Mouse (Mus musculus) left cerebral cortex, postnatal 36 days (tissue): ENCODE data around the gene Tff3. TPM values are rescaled to one million over a fixed set of nuclear protein-coding genes. Genes with fewer than 3 reads are reported as not detected.

Experiments used
- DNase-seq, 2 experiments: peaks; one replicate each; pipeline ENCODE4 v3.0.0; 2021 to 2022; ENCODE audit warnings: low spot score in 2 of 2, mixed read lengths in 1 of 2
- intact Hi-C: fragments of 180-260 bp; cut with DNase I; formaldehyde crosslinking; loops from one replicate; pipeline ENCODE4 v1.15.1; 2025
- total RNA-seq, 2 experiments: library from RNA; stranded (reverse); gene quantifications; 2 replicates each; pipeline ENCODE4 v1.2.3; 2021

Tff3 gene
- total RNA-seq, 2 experiments from 2014 or later = not detected

DNA sequence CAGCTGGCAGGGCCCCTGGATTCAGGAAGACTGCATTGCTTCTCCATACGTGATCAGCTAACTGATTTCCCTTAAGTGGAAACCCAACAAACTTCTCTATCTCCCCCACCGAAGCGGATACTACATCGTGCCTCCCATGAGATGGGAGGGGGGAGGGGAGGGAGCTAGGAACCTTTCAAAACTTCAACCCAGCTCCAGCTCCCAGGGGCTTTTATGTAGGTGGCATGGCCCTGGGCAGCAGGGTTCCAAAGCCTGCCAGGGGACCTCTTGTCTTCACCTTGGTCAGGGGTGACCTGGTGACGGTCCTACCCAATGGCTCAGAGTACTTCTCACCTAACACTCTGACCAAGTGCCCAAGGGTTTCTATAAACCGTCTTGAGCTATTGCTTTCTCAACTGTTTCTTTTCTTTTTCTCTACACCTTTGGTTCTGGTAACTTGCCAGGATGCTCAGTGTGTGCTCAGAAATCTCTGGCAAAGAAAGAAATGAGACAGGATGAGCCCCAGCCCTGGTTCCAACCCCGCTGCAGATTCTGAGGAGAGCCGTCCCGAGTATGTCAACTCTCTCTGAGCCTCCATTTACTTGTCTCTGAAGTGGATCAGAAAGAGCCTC lies 633 bp downstream of the Tff3 start:
- intact Hi-C loops = no loop called here
- DNase-seq = no peak

DNA sequence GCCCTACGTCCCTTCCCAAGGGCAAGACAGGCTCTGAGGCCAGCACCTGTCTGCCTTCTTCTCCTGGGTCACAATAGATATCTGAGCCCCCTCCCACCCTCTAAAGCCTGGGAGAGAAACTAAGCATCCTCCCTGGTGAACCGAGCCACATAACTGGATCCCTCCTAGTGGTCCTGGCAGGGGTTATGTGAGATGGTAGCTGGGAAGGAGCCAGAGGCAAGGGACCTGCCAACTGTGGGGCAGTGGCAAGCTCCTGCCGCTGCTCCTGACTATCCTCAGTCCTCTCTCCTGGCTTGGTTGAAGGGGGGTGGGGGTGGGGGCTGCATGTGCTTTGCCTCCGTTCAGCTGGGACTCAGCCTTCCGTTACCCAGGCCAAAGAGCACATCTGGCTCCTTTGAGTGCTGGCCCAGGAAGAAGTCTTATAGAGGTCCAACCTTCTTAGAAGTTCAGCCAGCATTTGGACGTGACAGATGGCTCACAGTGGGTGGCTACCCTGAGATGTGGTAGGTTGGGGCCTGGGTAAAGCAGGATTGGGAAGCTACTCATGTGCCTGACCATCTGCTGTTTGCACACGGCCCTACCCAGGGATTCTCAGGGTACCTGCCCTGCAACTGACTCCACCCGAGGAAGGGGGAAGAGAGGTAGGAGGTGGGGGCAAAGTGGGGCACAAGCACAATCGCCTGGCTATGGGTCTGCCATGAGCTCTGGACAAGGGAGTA lies 3.7 kb downstream of the Tff3 start:
- DNase-seq = peak; percentile 42 to 53

DNA sequence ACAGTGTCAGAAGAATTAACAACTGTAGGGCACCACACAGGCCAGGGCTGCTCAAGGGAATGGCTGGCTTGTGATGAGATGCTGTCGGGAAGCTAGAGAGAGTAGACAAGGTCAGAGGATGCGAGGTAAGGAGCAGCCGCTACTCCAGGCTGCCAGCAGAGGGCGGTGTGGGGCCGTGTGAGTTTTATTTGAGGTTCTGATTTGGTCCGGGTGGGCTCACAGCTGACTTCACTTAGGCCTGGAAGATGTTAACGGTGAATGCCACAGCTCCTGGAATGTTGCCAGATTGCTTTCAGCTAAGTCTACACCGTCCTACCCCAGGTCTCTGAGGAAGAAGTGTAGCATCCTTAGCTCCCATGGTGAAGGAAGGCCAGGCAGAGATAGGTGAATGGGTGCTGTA lies 7.5 kb downstream of the Tff3 start:
- DNase-seq = no peak
- intact Hi-C loops = no loop called here

More for the DNA sequence above, 3.7 kb downstream of the Tff3 start:
- intact Hi-C loops = no loop called here

DNA sequence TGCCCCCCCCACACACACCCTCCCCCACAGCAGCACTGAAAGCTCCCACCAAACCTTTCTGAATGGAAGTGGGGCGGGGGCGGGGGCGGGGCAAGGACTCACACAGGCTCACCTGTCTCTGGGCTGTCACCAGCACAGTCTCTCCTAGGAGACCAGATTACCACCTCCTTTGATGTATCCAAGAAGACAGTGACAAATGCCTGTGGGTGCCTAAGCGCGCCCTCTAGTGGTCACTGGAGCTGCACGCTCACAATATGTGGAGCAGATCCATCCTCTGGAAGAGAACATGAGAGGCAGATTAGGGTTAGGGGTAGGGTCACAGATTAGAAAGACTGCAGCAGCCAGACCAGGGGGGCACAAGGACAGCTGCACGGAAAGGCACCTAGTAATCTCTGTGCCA lies 10.0 kb downstream of the Tff3 start:
- DNase-seq = peak; percentile 74 to 76
- intact Hi-C loops = loop anchor here (2.0 kb wide), 2 partner anchors 101 to 109 kb away; no protein-coding TSS in a partner anchor

DNA sequence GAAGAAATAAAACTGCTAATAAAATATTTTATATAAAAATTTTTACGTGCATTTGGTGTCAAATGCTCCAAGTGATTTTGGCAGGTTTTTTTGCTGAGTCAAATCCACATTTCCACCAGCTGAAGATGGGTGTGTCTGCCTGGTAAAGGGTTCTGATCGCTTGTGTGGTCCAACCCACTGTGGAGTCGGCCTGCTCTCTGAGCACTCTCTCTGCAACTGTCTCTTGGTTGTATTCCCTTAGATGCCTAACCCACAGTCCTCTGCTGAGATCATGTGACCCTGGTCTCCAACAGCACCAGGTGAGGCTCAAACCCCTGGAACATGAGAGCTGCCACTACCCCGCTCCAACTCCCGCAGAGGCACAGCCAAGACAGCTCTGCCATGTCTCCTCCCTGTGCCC lies 11.5 kb downstream of the Tff3 start:
- intact Hi-C loops = loop anchor here (2.0 kb wide), 2 partner anchors 99 to 107 kb away; no protein-coding TSS in a partner anchor
- no peak for DNase-seq

DNA sequence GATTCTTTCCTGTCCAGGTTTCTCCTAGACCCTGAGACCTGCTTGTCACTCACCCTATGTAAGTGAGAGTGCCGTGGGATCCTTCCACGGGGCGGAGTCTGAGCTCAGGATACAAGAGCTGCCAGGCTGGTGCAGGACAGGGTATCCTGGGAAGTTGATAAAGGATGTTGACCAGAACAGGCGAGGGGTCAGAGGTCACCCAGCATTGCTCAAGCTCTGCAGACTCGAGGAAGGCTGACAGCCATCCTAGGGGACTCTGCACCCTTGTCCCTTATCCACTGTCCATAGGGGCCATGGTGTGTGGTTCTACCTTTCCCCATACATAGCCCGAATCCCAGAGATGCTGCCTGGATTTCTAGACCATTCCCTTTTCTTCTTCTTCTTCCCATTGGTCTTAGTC lies 13.4 kb downstream of the Tff3 start:
- intact Hi-C loops = no loop called here
- DNase-seq = no peak

DNA sequence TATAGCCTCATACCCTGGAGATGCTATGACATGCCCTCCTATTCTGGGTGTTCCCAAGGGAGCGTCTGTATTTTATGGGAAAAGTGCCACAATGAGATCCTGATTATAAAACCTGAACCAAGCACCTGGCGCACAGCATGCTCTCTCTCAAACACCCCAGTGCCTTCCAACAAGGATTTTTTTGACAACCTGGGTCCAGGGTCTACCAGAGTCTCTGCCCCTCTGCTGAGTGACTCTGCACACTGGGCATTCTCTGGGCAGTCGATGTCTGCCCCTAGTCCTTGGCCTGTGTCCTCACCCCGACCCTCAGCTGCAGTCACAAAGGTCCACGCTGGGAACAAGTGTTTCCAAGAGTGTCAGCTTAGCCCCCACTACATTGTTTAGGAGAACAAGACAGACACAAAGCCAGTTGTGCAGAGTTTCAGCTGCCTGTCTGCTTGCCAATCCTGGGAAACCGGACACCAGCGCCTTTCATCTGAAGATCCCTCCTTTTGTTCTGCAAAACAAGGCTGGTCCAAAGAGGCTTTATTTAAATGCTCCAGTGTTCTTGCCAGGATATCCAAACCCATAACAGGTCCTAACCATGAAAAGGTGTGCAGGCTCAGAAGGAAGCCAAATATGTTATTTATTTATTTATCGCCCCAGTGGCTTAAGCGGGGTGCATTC lies 16.1 kb downstream of the Tff3 start:
- no peak for DNase-seq
- intact Hi-C loops = loop anchor here (5.0 kb wide), 1 partner anchor 56 kb away; the partner anchor contains the start of gene Abcg1

DNA sequence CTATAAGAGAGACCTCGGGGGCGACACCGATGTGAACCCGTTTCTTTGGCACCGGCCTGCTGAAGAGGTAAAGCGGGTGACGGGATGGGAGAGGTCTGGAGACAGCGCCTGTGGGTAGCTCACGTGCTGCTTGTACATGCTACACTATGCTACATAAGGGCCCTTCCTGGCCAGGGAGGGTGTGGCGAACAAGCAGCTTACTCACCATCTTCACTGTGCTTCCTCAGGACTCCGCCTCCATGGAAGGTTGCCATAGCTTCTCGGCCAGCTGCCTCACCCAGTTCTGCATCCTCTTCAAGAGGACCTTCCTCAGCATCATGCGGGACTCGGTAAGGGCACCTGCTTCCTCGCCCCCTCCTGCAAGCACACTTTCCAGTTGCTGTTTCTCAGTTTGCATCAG lies 21.1 kb downstream of the Tff3 start:
- intact Hi-C loops = no loop called here

DNA sequence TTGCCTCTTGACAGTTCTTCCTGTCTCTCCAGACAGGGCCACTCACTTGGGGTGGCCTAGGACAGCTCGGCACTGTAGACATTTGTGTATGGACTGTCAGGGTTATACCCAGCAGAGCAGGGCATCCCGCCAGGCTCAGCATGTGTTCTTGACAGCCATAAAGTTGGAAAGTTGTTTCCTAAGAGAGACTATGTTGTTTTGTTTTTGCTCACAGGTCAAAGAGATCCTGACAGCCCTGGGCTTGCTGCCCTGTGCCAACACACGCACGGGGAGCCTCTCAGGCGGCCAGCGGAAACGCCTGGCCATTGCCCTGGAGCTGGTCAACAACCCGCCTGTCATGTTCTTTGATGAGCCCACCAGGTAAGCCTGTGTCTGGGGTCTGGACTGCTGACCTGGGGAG lies 25.6 kb downstream of the Tff3 start:
- intact Hi-C loops = no loop called here
- DNase-seq = no peak

More for the DNA sequence above, 21.1 kb downstream of the Tff3 start:
- DNase-seq = no peak

DNA sequence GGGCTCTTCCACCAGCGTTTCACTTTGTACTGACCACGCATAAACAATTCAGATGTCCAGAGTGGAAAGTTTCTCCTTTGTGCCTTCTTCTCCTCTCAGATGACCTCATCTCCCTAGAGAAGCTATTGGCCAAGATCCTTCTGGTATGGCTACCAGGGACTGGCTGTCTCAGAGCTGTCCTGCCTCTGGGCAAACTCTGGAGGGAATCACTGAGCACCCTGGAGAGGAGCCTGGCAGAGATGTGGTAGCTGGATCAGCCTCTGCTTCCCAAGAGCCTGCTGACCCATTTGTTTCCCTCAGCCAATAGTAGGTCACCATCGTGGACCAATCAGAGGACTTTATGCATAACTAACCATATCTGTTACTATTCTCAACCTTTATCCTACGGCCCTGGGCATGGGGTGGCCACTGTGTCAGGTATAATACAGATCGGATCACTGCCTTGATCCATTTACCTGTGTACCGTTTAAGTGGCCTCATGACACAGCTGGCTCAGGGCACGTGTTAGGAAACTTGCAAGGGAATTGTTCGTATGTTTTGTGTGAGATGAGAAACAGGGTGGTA lies 26.4 kb downstream of the Tff3 start:
- DNase-seq = no peak
- intact Hi-C loops = no loop called here

DNA sequence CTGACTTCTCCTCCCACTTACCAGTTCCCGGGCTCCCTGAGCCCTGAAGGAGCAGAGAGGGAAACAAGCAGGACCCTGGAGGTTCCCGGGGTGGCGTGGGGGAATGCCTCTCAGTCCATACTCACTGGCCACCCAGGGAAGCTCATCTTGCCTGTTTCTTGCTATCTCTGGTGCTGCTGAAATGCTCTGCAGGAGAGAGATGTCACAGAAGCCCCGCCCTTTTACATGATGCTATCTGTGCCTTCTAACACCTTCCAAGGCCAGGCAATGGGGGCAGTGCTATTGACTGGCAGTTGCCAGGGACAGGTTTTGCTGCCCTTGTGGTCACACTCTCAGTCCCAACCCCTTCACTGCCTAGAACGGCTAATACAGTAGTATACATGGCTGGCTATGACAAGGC lies 30.7 kb downstream of the Tff3 start:
- intact Hi-C loops = no loop called here

DNA sequence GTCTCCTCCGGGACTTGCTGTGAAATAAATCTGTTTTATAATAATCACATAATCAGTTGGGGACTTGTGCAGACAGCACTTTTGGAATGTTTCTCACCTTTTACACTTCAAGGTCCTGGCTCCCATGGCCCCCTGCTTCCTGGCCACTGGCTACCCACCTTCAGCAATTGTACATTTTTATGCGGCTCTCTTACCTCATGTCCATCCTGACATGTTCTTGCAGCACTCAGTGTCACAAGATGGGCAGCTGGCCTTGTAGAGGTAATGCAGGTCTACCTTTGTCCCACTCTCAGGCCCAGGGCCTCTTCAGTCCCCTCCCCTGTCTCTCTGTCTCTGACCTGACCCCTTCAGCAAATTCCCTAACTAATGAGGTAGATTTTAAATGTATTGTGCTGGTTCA lies 32.6 kb downstream of the Tff3 start:
- no peak for DNase-seq
- intact Hi-C loops = no loop called here

More for the DNA sequence above, 30.7 kb downstream of the Tff3 start:
- no peak for DNase-seq

DNA sequence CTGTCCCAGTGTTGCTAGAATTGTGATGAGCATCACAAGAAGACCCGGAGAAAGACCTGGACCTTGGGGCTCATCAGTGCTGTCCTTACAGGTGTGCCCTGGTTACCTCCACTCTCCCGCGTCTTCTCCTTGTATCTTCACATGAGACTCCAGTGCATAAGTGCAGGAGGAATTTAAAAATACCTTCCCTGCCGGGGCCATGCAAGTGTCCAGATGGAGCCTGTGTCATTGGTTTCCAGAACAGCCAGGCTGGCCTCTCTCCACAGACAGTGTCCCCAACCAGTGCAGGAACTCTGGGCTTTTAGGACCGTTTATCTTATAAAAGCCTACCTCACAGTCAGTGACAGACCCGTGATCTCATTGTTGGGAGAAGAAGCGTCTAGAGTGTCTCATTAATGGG lies 33.9 kb downstream of the Tff3 start:
- intact Hi-C loops = no loop called here
- DNase-seq = no peak

DNA sequence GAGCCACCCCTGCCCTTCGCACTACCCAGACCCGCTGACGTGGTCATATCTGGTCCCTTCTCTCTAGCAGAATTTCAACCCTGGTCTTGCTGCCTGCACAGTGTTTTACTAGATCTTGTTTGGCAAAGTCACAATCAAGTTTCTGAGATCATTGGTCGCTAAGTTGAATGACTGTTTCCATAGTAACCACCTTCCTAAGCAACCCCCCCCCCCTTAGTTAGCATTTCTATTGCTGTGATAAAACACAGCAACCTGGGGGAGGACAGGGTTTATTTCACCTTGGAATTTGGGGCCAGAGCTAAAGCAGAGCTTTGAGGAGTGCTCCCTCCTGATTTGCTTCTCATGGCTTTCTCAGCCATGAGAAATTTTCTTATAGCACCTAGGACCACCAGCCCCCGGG lies 34.7 kb downstream of the Tff3 start:
- DNase-seq = no peak
- intact Hi-C loops = no loop called here

DNA sequence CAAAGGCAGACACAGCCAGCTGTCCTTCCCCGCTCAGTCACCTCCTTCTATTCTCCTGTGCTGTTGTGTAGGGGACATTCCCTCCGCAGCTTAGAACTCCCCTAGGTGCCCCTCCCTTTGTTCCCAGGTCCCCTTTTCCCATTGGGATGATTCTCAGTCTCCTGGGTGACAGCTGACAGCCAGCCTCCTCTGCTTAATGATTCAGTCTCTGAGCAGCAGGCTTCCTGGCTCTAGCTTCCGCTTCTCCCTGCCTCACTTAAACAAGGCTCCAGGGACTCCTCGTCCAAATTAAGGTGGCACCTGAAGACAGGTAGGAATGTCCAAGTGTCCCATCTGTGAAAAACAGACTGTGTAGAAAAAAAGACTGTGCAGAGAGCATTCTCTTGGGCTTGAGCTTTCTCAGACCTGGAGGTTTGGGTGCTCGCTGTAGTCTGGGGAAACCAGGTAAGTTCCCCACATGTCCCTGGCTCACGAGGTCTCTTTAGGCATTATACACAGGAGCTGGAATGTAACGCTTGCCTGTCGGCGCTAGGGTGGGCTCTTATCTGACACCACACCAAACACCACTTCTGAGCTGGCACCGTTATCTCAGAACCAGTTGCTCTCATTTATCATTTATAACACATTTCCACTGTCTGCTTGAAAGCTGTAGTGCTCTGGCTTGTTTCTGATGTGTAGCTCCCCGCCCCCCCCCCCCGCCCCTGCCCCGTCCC lies 38.3 kb downstream of the Tff3 start:
- intact Hi-C loops = no loop called here
- no peak for DNase-seq

DNA sequence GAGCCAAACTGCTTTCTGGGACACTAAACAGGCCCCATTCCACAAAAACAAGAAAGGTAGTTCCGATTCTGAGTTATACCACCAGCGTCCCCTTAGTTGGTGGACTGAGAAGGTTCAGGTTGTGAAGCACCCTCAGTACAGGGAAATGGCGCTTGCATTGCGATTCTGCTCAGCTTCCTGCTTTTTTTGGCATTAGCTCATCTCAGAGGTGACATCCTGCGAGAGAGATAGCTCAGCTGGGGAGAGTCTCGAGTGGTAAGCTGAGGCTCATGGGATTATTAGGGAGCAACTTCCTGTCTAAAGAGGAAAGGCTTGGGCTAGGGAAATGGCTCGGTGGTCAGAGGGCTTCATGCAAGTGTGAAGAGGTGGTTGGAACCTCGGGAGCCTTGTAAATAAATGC lies 39.6 kb downstream of the Tff3 start:
- intact Hi-C loops = no loop called here
- no peak for DNase-seq

DNA sequence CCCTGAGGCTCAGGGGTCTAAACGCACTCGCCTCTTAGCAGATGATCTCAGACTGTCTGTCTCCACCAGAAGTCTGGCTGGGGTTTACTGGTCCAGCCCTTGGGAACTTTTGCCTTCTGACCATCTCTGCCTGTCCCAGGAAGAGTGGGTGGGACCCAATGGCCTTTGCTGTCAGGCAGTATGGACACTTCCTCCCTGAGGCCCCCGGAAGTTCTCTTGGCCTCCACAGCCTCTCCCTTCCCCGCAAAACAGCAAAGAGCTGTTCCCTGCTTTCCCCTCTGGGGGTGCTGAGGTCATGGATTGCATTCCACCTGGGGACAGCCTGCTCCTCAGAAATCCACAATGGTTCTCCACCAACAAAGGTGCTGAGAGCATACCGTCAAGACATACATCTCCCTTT lies 40.7 kb downstream of the Tff3 start:
- intact Hi-C loops = no loop called here
- DNase-seq = no peak

DNA sequence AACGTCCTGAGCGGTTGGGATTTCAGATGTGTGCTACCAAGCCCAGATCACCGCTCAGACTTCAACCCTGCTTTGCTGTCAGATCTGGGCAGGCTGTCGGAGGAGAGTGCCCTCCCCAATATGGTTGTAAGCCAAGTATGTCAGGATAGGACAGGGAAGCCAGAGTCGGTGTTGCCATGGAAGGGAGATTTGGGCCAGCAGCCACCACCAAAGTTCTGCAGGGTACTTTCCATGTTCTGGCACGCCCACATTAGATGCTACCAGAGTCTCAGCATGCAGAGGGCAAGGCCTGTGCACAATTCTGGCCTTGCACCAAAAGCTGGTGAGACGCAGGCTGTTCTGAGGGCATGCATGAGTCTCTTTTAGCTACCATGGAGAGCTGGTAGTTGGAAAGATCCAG lies 43.2 kb downstream of the Tff3 start:
- no peak for DNase-seq
- intact Hi-C loops = no loop called here

DNA sequence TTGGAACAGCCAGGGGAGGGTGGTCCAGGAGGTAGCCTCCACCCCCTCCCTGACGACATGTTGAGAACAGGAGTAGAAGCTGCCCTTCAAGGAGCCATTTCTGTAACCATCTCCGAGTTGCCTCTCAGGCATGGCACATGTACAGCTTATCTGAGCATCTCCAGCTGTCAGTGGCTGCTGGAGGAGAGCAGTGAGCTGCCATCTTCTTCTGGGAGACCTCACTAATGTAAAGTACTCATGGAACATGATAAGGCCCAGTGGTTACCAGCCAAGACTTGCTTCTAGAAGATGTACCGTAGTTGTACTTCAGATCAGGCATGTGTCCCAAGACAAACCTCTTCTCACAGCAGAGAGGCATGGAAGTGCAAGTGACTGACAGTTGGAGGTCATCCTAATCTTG lies 43.9 kb downstream of the Tff3 start:
- intact Hi-C loops = no loop called here
- no peak for DNase-seq
